Mouse (Mus musculus): ENCODE measurements around the gene Fgf11.

Fgf11 gene

GRCm38 (mm10) chr11:69784793-69785272 lies 16.8 kb downstream of the Fgf11 start:
- peak in 1 of 2 experiments; percentile 38 for DNase-seq (ENCODE audit: low spot score in 2 of 2)

DNA sequence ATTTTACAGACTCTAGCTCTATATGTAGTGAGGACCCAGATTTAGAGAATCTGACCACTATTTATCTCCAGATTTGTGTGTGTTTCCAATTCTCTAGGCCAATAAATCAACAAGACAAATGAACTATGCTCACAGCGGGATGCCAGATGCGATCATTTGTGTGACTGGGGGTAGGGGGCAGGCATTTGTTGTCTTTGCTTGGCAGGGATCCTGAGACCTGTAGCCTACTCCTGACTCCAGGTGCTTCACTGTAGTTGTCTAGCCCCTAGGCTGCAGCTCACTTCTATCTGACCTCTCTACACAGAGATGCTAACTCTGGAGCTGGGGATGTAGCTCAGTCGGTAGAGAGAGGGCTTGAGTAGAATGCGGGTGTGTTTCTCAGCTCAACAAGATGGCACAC lies 19.8 kb downstream of the Fgf11 start:
- DNase-seq (ENCODE audit: low spot score in 2 of 2): no peak

DNA sequence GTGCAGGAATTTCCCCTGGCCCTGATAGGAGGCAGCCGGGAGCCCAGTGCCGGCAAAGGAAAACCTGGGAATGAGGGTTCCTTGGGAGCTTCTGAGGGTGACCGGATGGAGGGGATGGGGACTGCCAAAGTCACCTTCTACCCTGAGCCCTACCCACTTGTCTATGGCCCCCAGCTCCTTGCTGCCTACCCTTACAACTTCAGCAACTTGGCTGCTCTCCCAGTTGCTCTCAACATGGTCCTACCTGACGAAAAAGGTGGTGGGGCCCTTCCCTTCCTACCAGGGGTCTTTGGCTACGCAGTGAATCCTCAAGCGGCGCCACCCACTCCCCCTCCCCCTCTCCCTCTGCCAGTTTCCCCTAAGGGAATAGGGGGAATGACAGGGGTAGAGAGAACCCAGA lies 22.7 kb downstream of the Fgf11 start:
- DNase-seq (ENCODE audit: low spot score in 2 of 2): no peak

GRCm38 (mm10) chr11:69778258-69778982 lies 23.2 kb downstream of the Fgf11 start:
- no peak for DNase-seq (ENCODE audit: low spot score in 2 of 2)

- no peak for DNase-seq (ENCODE audit: low spot score in 2 of 2)
Observed at GRCm38 (mm10) chr11:69777504-69778257, 24.0 kb downstream of the Fgf11 start.

DNA sequence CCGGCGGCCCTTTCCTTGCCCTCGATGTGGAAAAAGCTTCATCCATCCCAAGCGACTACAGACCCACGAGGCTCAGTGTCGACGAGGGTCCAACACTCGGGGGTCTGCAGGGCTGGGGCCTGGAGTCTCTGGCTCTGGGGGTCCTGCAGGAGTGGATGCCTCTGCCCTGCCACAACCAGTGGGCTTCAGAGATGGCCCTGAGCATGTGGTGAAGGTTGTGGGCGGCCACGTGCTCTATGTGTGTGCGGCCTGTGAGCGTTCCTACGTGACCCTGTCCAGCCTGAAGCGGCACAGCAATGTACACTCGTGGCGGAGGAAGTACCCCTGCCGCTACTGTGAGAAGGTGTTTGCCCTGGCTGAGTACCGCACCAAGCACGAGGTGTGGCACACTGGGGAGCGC lies 25.2 kb downstream of the Fgf11 start:
- no peak for DNase-seq (ENCODE audit: low spot score in 2 of 2)

GRCm38 (mm10) chr11:69775716-69776115 lies 25.9 kb downstream of the Fgf11 start:
- DNase-seq (ENCODE audit: low spot score in 2 of 2): no peak

- peak; percentile 37 to 45 for DNase-seq (ENCODE audit: low spot score in 2 of 2)
Observed at GRCm38 (mm10) chr11:69774961-69775360, 26.7 kb downstream of the Fgf11 start.

DNA sequence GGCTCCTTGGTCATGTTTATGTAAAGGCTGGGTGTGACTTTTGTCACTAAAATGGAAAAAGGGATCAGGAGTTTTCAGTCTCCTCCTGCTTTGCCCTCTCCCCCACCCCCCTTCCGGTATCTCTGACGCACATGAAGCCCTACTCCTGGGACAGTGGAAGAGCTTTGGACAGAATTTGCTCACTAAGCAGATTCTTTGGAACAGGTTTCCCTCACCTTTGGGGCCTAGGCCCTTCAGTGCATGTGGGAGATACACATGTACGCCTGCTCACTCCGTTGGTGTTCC lies 34.1 kb downstream of the Fgf11 start:
- no peak for DNase-seq (ENCODE audit: low spot score in 2 of 2)

DNA sequence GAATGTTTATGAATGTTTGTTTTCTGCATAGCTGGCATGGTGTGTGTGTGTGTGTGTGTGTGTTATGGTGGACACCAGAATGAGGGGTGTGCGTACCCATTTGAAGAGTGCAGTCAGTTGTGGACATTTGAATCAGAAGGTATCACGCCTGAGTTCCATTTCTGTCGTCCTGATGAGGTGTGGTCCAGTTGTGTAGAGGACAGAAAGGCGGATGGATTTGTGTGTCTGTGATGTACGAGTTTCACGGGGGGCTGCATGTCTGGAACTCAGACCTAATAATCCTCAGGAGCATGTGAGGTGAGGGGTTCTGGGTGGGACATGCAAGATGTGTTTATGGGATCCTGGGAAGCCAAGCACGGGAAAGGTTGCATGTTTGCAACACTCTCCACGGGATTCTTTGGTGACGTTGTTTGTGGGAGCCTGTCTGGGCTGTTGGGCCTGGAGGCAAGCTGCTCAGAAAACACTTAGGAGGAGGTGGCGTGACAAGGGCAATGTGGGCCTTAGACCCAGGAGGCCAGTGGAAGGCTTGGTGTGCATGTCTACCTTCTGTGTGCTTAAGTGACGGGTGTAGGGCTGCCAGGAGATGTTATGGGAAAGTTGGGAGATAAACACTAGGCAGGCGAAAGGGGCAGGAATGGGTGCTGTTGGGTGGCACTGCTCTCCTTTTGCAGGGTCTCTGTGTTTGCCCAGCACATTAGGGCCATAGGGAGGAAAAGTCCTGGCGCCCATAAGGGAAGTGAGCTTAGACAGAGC lies 34.6 kb downstream of the Fgf11 start:
- no peak for DNase-seq (ENCODE audit: low spot score in 2 of 2)

GRCm38 (mm10) chr11:69766126-69766609 lies 35.5 kb downstream of the Fgf11 start:
- peak; percentile 71 to 77 for DNase-seq (ENCODE audit: low spot score in 2 of 2)

GRCm38 (mm10) chr11:69765221-69766125 lies 36.2 kb downstream of the Fgf11 start, which contains the start of gene Zbtb4:
Gene Zbtb4 (plus strand): TSS chr11:69765912.
- peak; percentile 45 to 50 for DNase-seq (ENCODE audit: low spot score in 2 of 2)

DNA sequence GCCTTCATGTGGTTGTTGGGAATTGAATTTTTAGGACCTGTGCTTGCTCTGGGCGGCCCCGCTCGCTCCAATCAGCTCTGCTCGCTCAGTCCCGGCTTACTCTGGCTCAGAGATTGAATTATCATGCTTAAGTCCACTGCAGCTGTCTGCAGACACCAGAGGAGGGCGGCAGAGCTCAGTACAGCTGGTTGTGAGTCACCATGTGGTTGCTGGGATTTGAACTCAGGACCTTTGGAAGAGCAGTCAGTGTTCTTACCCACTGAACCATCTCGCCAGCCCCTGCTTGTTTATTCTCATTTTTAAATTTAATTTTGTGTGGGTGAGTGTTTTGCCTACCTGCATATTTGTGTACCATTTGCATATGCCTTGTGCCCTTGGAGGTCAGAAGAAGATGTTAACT lies 38.1 kb downstream of the Fgf11 start:
- DNase-seq (ENCODE audit: low spot score in 2 of 2): no peak

DNA sequence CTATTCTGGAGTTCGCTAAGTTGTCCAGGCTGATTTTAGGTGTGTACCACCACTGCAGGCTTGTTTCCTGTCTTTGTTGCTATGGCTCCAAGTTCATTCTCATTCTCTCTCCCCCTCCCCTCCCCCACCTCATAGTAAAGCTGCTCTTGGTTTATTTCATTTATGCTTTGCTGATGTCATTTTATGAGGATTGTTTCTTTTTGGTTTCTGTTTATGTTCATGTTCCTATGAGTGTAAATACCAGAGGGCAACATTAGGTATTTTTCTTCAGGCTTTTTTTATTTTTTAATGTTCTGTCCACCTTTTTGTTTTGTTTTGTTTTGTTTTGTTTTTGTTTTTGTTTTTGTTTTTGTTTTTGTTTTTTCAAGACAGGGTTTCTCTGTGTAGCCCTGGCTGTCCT lies 39.8 kb downstream of the Fgf11 start, which contains the start of gene Slc35g3:
Gene Slc35g3 (minus strand): TSS at position 101 of the 400 bp plus-strand sequence.
- DNase-seq (ENCODE audit: low spot score in 2 of 2): no peak

DNA sequence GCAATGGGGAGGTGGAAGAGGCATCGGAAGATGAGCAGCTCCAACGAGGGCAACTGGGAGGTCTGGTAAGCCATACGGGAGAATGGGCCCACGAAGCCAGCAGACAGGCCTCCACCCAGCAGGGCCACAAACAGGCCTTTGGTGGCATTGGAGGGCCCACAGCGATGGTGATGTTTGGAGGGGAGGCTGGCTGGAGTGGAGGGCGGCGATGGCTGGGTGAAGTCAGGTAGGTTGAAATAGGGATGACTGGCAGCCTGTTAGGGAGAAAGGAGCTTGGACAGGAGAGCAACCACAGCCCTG lies 40.8 kb downstream of the Fgf11 start:
- DNase-seq (ENCODE audit: low spot score in 2 of 2): no peak

DNA sequence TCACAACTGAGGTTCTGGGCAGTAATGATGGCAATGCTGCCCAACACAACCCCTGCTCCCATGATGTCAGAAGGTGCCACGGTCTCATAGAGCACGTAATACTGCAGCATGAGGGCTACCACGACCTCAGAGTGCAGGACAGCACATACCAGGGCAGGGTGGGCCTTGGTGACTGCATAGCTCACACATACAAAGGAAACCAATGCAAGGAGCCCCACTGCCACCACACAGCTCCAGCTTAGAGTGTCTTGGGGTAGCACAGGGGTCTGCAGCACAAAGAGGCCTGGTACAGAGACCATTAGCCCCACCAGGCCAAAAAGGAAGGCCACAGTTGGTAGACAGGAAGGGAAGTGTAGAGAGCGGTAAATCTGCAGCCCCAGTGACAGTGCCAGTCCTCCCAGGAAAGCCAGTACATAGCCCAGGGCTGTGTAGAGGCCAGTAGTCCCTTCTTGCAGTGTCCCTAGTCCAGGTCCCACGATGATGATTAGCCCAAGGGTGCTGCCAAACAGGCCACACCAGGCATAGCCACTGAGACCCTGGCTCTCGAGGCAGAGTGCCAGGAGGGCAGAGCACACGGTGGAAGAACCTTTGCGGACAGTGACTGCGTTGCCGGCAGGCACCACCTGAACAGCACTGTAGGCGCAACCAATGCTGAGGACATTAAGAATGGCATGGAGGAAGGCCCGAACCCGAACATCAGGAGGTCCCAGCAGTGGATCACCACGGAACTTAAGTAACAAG lies 41.3 kb downstream of the Fgf11 start:
- no peak for DNase-seq (ENCODE audit: low spot score in 2 of 2)

- DNase-seq (ENCODE audit: low spot score in 2 of 2): peak; percentile 90 to 92
Observed at GRCm38 (mm10) chr11:69758971-69759721, 42.5 kb downstream of the Fgf11 start.

DNA sequence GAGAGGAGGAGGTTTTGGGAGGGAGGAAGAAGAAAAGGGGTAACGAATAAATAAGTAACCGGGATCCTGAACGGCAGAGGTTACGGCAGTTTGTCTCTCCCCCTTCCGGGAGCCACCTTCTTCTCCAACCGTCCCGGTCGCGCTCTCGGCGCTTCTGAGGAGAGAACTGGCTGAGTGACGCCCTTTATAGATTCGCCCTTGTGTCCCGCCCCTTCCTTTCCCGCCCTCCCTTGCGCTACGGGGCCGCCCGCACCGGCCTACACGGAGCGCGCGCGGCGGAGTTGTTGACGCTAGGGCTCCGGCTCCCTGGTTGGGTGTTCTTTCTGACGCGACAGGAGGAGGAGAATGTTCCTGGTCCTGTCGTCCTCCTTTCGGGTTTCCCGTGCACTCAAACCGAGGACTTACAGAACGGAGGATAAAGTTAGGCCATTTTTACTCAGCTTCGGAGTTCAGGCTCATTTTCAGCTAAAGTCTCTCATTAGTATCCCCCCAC lies 43.1 kb downstream of the Fgf11 start, which contains the start of gene Polr2a:
Gene Polr2a (minus strand): TSS at position 160 of the 493 bp plus-strand sequence.
- peak; percentile 96 to 97 for DNase-seq (ENCODE audit: low spot score in 2 of 2)

DNA sequence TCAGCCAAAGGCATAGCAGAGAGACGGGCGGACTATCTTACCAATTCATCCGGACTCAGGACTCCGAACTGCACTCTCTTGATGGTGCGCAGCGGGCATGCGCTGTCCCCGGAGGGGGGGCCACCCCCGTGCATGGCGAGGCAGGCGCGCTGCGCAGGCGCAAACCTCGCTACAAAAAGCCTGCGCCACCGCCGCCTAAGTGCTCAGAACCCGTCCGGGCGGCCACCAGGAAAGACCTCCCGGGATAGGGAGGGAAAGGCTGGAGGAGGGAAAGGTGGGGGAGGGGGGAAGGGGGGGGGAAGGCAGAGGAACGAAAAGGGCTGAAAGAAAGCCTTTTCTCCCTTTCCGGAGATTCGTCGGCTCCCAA lies 43.6 kb downstream of the Fgf11 start:
- peak; percentile 95 to 96 for DNase-seq (ENCODE audit: low spot score in 2 of 2)

All from spleen, postnatal 36 days (tissue).